Mouse (Mus musculus) Muller cell, postnatal 12 days (primary cell): ENCODE results near the gene Spock2.
"Not testable (repeated sequence)": the region's sequence is repeated elsewhere in the genome, so short reads cannot be mapped to it uniquely, and the experiment has no call there.

Experiments used
- DNase-seq: peaks from one replicate; pipeline ENCODE4 v3.0.0-alpha.2; 2015; ENCODE audit errors: inconsistent ontology term

Gene Spock2

GRCm38 (mm10) chr10:60108321-60109111, 2.5 kb downstream of the Spock2 start:
- DNase-seq, result no peak

GRCm38 (mm10) chr10:60109336-60109735, 3.3 kb downstream of the Spock2 start:
- DNase-seq, result no peak

- DNase-seq, result no peak
Observed at GRCm38 (mm10) chr10:60109989-60110388, 4.0 kb downstream of the Spock2 start.

GRCm38 (mm10) chr10:60110908-60111475, 5.0 kb downstream of the Spock2 start:
- DNase-seq, result no peak

GRCm38 (mm10) chr10:60113965-60114690, 8.1 kb downstream of the Spock2 start:
- DNase-seq, result no peak

- no peak for DNase-seq
Observed at GRCm38 (mm10) chr10:60115345-60116185, 9.5 kb downstream of the Spock2 start.

GRCm38 (mm10) chr10:60116997-60117396, 11.0 kb downstream of the Spock2 start:
- no peak for DNase-seq

GRCm38 (mm10) chr10:60118464-60118863, 12.4 kb downstream of the Spock2 start:
- DNase-seq, result no peak

- DNase-seq, result no peak
Observed at GRCm38 (mm10) chr10:60120630-60121029, 14.6 kb downstream of the Spock2 start.

- no peak for DNase-seq
Observed at GRCm38 (mm10) chr10:60124078-60124477, 18.1 kb downstream of the Spock2 start.

- no peak for DNase-seq
Observed at GRCm38 (mm10) chr10:60125529-60126327, 19.7 kb downstream of the Spock2 start.

- DNase-seq, result no peak
Observed at GRCm38 (mm10) chr10:60128287-60128686, 22.3 kb downstream of the Spock2 start.

- no peak for DNase-seq
Observed at GRCm38 (mm10) chr10:60130504-60130903, 24.5 kb downstream of the Spock2 start.

- no peak for DNase-seq
Observed at GRCm38 (mm10) chr10:60133501-60133900, 27.5 kb downstream of the Spock2 start.

- no peak for DNase-seq
Observed at GRCm38 (mm10) chr10:60134201-60134600, 28.2 kb downstream of the Spock2 start.

GRCm38 (mm10) chr10:60136010-60136409, 30.0 kb downstream of the Spock2 start:
- not testable (repeated sequence) for DNase-seq

GRCm38 (mm10) chr10:60136935-60137334, 30.9 kb downstream of the Spock2 start:
- no peak for DNase-seq

GRCm38 (mm10) chr10:60138680-60139079, 32.7 kb downstream of the Spock2 start:
- no peak for DNase-seq

- DNase-seq, result no peak
Observed at GRCm38 (mm10) chr10:60140751-60141150, 34.7 kb downstream of the Spock2 start.

GRCm38 (mm10) chr10:60141656-60142160, 35.7 kb downstream of the Spock2 start:
- DNase-seq, result no peak
